Mouse (Mus musculus): Measurements from ENCODE around the gene Map2.

DNA sequence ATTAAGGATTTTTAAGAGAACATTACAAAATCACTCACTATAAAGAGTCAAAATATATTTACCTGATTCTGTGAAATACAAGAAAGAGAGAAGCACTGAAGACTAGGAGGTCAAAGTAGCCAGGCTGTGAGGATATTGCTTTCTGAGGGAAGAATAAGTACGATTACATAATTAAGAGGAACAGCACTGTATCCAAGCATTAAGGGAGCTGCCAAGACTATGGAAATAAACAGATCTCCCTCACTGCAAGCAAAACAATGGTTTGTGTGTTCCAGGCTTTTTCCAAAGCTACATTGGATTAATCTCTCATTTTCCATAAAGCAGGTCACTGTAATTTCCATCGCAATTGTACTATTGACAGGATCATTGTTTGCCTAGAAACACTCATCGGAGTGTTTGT is 307.7 kb downstream of the Map2 start:
- TF ChIP-seq CTCF (conservative IDR thresholded peaks at IDR 0.05; ENCODE audit: low read length) = no peak
- no peak for TF ChIP-seq POU5F1 (IDR thresholded peaks at IDR 0.05; ENCODE audit: borderline replicate concordance, low read length)

All from E14TG2a.4 (cell line).